Mouse (Mus musculus) liver (tissue): ENCODE measurements around the gene Hsd17b11.
A peak's percentile ranks its signal among the peaks of the same experiment; 100 is the strongest.

ENCODE experiments used
- DNase-seq: peaks from one replicate; pipeline ENCODE4 v3.0.0-alpha.2; 2020; ENCODE audit warnings: mixed read lengths

Gene Hsd17b11

DNA sequence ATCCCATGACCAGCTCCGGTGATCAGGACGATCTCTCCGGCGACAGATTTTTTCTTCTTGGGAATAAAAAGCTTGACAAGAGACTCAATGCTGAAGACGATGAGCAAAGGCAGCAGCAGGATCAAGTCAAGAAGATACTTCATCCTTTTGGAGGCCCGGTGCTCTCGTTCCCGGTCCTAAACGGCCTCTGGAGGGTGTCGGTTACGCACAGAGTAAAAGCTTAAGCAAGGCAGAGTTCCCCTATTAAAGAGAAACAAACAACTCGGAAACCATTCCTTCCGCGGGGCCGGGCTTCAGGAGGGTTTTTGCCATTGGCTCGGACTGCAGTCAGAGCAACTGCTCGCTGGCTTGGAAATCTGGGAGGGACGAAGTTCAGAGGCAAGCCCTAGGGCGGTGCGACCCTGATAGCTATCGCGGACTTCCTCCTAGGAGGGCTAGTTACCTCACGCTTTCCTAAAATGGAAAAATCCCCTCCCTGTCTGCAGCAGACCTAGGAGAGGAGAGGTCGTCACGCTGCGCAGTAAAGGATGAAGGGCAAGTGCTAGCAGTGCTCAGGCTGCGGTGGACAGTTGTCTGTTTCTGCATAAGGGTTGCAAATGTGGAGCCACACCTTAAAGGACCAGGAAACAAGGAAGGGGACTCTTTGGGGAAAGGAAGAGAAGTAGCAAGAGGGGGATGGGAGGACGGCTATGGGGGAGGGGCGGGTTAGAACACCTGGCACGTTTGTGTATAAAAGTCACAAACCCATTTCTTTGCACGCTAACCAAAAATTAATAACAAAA lies at the start of gene Hsd17b11:
Gene Hsd17b11, minus strand, starts transcription at position 323 of the 782 bp plus-strand sequence.
- DNase-seq = peak; percentile 82

DNA sequence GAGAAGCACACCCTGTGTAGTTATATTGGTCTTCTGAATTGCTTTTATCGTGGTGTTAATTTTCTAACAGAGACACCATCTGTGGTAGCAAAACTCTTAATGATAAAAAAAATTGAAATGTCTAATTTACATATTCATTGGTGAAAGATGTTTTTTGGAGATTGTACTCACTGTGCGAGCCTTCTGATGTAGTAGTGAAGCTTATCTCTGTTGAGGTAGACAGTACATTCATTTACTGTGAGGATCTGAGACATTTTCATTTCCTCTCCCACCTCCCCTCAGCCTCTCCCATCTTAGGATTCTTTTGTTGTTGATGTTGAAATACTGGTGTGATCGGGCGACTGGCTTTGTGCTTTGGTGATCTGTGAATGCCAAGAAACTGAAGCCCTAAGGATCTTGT lies 49.3 kb upstream of the Hsd17b11 start:
- no peak for DNase-seq

DNA sequence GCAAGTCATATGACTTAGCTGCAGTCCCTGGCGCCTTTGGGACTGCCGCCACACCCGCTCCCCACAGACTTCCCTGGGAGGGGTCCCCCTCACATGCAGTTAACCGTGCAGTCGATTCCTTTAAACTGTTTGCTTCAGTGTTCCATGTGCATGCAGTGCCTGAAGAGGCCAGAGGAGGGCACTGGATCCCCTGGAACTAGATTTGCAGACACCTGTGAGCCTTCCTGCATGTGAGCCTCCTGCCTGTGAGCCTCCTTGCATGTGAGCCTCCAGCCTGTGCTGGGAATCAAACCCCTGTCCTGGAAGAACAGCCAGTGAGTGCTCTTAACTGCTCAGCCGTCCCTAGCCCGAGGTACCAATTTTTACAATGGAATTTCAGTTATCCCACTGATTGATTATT lies 47.0 kb upstream of the Hsd17b11 start:
- peak; percentile 30 for DNase-seq

DNA sequence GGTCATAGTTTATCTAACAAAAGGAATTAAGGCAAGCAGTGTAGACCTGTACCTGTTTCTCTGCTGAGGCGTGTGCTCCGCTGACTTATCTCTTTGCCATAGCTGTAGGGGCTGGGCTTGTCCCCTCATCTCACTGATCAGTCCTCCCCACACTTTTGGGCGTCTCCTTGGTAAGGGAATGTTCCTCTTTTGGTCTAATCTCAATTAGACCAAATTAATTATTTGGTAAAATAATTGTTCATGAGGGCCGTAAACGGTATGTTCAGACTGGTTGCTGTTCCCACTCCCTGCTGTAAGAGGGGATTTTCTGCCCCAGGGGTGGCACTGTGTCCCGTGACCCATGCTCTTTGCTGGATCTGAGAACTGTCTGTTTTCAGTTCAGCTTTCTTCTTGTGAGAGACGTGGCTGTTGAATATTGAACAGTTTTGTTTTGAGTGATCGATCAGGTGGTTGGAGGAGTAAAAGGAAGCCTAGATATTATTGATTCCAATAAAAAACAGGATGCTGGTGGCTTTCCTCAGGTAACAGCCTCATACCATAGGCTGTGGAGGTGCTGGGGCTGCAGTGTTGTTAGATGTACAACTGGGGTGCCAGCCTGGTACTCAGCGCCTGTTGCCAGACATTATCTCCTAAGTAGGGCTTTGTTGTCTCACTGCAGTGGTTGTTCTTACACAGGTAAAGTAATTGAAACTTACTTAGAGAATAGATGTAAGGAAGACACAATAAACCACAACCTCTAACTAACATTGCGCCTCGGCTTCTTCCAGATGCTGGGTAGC lies 41.2 kb upstream of the Hsd17b11 start:
- peak; percentile 81 for DNase-seq

DNA sequence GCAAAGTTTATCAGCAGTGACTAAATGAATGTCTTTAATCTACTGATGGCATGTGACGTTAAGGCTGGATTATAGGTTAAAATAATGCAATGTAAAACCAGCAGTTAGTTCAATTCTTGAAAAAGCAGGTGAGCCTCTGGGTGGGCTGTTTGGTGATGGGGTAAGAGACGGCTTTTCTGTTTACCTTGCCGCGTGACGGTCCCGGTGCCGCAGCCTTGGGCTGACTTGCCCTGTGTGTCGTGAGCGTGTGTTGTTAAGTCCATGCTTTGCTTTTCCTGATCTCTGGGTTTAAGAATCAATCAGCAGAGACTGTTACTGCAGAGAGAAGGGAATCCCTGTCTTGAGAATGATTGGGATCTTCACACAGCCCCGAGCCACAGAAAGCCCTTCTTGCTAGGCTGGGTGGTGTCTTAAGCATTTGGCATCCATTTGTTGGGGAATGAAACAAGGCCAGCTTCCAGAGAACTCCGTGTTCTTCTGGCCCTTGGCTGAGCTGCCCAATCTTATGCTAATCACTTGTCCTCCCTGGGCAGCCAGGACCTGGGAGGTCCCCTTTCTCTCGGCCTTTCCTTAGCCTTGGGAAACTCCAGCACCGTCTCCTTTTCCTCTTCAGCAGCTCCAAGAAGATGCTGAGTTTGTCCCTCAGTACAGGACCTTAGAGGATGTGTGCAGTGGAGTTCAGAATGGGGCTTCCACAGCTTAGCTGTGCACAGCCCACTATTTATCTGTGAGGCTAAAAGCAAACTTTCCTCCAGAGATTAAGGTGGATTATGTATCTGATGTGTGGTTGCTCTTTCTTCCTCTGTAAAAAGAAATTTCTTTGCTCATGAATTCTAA lies 40.4 kb upstream of the Hsd17b11 start:
- DNase-seq = no peak

DNA sequence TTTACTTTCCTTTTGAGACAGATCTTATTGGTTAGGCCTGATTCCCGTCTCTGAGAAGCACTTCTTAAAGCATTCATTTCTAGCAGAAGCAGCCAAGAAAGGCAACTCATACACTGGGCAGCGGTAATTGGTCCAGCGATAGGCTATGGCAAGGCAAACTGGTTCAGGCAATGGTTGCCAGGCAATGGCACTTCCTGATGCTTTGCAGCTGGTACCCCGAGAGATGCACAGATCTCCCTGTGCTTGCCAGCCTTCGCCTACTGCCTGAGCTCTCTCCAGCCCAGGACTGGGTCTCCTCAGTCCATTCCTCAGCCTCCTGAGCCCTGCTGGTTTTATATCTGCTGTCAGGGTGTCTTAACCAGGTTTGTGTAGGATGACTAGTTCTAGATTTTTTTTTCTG lies 38.7 kb upstream of the Hsd17b11 start:
- DNase-seq = no peak

DNA sequence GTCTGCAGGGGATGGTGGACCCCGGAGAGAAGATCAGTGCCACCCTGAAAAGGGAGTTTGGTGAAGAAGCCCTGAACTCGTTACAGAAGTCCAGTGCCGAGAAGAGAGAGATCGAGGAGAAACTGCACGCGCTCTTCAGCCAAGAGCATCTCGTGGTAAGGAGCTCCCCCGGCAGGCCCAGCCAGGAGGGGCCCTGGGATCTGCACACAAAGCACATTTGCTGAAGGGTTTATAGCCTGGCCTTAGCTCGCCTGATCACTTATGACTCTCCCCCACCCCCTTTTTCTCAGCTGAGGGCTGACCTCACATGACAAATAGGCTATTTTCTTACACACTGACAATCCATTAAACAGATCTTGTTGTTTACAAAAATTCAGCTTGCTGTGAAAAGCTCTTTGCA lies 37.9 kb upstream of the Hsd17b11 start:
- DNase-seq = no peak

DNA sequence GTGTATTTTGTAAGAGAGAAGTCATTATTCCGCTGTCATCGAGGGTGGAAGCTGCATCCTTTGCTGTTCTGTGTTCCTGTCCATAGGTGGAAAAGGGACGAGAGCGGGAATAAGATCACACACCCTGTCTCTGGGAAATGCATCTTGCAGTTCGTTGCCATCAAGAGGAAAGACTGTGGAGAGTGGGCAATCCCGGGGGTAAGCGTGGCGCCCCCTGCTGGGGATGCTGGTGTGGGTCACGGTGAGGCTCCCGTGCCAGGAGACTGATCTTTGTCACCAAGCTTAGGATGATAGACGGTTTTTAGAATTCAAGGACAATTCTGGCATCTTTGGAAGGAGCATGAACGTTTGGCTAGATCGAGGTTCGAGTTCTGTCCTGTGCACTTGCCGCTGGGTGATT lies 36.3 kb upstream of the Hsd17b11 start:
- DNase-seq = peak; percentile 54

DNA sequence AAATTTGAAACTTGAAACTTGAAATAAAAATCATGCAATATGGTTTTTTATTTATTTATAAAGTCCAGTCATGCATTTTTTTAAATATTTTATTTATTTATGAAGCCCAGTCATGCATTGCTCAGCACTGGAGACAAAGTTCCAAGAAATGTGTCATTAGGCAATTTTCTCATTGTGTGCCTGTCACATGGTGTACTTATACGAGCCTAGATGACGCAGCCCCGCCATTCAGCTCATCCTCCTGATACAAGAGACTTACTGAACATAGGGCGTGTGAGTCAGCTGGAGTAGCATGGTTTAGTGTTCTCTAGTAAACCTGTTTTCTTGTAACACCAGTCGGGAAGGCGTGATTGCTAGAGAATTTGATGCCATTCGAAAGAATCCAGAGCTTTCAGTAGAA lies 34.6 kb upstream of the Hsd17b11 start:
- no peak for DNase-seq

DNA sequence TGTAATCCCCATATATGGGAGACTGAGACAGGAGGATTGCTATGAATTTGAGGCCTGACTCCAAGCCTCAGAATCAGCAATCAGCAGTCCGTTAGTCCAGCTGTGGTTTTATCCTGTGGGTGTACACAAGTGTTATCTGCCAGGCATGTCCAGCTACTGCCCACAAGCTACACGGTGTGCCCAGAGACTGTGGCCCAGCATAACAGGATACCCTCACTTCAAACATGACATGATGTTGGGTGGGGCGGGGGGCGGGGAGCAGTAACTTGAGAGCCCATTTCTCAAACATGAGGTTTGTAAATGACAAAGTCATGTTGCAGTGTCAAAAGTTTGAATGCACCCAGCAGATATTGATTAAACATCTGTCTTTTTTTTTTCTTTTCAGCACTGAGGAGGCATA lies 34.1 kb upstream of the Hsd17b11 start:
- peak; percentile 41 for DNase-seq

DNA sequence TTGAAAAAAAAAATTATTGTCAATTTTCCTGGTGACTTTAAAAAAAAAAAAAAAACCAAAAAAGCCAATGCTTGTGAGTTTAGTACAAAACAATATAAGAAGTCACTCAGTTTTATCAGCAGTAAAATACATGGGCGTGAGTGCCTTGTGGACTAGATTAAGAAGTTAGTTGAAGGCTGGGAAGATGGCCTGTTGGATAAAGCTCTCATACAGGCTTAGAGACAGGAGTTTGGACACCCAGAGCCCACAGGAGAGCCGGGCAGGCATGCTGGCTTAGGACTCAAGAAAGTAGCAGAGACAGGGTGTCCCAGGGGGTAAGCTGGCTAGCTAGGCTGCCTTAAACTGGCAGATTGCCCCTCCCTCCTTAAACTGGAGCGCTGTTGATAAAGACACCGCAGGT lies 33.2 kb upstream of the Hsd17b11 start:
- peak; percentile 63 for DNase-seq

DNA sequence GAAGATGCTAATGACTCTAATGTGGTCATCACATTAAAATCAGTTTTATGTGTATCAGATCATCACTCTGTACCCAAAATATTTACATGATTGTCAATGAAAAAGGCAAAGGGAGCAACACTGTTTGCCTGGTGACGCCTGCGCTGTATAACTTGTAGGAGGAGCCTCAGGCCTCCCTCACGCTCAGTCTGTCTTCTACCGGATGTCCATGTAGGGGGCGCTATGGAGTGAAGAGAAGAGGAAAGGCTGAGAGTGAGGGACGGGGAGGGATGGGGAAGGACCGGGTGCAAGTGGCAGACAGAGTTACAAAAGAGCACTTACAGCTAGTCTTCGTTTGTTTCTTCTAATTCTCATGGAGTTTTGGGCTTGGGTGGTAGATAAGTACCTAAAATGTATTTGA lies 31.2 kb upstream of the Hsd17b11 start:
- DNase-seq = peak; percentile 81

DNA sequence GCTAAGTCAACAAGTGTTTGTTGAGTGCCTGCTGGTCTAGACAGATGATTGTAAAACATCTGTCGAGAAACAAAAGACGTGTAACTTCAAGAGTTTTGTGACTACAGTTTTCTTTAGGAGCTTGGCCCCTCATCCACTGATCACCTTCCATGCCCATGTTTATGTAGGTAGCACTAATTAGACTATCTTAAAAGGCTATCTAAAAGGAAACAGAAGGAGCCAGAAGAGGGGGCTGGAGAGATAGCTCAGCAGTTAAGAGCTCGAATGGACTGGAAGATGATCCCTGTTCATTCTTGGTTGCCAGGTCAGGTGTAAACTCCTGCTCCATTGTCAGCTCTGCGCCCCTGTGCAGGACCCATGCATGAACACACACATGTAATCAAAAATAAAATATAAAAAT lies 26.4 kb upstream of the Hsd17b11 start:
- peak; percentile 30 for DNase-seq

DNA sequence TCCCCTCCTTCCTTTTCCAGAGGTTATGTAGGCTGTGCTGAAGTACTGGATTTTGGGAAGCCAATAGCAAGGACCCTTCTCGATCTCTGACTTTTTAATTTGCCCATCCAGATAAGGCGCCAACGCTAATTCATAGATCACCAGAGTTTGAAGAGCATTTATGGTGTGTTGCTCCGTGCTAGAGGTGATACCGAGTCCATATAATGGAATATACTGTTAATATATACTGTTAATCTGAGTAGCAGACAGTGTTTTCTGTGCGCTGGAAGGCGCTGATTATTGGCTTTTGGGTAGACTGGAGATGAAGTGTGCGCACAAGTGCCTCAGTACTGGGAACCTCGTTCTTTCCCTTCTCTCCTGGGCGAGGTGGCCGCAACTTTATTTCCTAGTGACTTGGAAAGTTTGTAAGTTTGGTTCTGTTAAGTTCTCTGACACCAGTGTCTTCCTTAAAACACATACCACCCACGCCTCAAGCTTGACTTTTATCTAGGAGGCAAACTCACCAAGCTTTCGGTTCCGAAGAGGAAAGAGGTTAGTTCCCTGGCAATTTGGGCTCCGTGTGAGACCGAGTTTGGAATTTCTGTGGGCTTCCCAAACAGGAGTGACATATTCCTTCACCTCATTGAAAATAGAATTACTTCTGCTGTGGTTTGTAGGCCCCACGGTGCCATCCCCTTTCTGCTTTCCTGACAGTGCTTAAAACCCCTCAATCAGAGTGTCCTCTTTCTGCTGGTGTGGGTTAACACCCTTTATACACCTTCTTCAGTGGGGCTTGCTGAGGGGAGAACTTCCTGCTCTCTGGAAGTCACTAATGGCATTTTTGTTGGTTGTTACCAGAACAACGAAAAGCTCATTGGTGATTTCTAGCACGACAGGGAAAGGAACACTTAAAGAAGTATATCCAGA lies 25.7 kb upstream of the Hsd17b11 start:
- DNase-seq = peak; percentile 36

DNA sequence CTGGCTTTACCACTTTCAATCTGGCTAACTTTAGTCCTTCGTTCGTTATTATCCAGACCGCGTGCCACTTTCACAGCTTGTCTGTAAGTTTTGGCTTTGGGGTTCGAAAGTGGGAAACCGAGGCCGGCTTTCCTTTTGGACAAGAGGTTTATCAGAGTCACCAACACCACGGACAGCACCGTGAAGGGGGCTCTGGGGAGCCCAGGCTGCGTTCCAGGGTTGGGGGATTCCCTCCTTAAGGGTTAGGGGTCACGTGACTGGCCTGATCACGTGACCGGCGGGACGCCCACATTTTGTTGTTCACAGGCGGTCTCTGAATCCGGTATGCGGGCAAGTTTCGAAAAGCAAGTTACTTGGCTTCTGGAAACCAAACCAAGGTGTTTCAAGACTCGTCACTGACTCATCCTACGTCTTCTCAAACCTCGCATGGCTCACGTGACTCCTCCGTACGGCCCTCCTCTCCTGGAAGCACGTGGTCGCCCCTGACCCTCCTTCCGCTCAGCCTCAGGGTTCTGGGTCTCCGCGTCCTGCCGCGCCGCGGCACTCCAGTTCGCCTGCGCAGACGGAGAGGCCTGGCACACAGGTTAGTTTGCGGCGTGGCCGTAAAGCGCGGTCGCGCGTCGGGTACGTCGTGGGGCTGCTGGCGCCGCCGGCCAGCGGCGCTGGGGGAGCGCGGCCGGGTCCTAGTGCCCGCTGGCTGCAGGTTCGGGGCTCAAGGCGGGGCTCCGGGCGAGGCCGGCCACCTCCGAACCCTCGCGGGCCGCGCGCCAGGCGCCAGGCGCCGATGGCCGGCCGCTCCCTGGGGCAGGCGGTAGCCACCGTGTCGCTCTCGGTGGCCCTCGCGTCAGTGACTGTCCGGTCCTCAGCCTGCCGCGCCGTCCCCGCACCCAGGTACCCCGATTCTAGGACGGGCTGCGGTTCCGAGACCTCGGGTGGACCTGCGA lies 24.8 kb upstream of the Hsd17b11 start, which contains the start of gene Nudt9:
Gene Nudt9, plus strand, starts transcription at position 51 of the 944 bp plus-strand sequence.
- DNase-seq = peak; percentile 96

DNA sequence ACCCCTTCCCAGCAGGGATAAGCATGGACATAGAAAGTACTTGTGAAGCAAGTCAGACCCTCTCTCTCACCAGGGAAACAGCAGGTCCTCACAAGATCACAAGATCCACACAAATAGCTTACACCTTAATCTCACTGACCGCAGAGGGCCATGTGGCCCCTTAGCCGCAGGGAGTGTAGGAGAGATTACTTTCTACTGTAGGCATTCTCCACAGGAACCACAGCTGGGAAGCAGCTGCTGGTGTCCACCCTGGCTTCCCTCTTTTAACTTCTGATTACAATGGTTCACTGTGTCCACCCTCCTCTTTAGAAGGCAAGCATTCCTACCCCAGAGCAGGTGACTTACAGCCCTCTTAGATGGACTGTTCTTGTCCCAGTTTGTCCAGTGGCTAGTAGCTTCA lies 22.0 kb upstream of the Hsd17b11 start:
- DNase-seq = peak; percentile 57

DNA sequence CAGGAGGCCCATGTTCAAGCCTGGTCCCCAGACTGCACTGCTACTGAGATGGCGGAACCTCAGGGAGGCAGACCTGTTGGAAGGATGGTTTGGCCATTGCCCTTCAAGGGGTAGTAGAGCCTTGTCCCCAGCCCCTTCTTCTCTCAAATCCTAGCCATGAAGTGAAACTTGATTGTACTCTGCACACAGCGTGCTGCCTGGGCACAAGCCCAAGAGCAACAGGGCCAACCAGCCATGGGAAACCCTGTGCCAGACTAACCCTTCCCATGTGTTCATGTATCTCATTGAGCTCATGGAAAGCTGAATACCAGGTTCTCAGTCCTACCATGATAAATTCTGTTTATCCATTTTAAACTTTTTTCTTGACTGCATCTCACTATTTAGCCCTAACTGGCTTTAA lies 21.2 kb upstream of the Hsd17b11 start:
- no peak for DNase-seq

DNA sequence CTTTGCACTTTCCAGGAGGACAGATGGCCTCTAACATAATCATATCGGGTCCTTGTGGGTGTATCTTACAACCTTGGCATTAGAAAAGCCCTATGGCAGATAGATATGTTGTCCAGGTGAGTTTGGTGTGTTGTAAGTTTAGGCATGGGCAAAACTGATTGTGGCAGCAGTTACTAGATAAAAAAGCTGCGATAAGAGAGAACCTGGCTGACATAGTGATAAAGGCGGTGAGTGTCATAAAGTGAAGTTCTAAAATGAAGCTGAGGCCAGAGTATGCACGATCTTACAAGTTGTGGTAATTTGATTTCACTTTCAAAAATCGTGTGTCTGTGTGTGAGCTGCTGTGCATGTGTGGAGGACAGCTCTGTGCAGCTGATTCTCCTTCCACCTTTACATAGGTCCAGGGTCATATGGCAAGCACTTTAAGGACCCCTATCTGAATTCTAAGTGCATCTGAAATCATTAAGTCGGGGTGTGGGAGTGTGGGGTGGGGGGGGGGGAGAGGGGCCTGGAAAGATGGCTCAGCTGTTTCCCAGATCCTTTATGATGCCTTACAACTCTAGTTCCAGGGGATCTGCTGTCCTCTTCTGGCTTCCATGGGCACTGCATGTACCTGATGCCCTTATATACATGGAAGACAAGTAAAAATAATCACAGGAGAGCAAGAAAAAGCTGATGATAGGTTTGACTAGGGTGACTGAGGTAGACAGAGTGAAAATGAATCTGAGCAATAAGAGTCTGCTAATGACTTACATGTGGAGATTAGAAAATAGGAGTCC lies 17.6 kb upstream of the Hsd17b11 start:
- DNase-seq = peak; percentile 33

DNA sequence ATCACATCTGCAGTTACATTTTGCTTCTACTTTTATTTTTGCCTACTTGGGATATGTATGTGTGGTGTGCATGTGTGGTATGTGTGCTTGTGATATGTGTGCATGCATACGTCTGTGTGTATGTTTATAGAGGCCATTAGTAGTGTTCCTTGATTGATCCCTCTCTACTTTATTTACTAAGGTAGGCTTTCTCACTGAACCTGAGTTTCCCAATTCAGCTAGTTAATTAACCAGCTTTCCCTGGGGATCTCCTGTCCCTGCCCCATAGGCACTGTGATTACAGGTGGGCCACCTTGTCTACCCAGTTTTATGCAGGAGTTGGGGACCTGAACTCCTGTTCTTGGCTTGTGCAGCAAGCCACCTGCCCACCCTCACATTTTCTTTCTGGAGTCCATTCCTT lies 15.0 kb upstream of the Hsd17b11 start:
- DNase-seq = no peak

DNA sequence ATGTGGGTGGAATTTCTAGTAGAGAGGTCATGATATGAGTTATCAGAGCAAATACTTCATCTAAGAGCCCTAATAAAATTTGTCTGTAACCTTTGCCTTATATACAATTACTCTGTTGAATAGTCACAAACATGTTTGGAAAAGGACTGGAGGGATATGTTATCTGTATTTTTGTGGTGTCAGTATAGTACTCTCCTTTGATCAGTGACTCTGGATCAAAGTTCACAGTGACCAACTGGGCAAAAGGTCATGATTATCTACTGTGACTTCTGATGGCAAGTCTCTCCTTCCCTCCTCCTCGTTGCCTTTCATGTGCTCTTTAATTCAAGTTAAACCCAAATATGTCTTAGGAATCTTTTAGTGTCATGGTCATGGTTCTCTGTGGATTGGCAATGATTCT lies 14.1 kb upstream of the Hsd17b11 start:
- no peak for DNase-seq
